Mouse (Mus musculus): ENCODE measurements around the gene Mob1b.

The Mob1b gene

DNA sequence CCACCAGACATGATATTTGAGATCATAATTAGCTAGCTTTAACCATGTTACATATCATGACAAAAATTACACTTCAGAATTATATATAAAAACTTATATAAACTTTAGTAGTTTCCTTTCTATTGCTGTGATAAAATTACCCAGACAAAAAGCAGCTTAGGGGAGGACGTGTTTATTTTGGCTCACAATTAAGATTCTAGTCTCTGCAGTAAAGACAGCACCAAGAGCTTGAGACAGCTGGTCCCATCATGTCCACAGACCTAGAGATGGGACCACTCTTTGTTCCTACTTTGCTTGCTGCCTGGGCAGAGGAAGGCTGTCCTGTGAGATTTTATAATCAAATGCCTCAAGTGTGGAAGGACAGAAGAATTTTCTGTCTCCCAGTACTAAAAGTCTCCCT lies 64.4 kb downstream of the Mob1b start:
- no peak for DNase-seq

DNA sequence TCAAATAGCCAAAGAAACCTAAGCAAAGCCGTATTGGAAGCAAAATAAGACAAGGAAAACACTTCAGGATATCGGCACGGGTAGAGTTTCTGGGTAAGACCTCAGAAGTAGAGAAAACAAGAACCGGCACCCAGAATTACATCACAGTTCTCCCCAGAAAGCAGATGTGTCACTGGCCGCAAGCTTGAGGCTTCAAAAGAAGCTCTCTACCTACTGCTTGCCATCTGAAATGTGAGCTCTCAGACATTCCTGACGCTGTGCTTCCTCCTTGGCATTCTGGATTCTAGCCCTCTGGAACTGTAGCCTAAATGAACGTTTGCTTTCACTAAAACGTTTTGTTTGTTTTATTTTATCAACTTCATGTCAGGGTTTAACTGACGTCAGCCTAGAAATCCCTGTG lies 70.0 kb downstream of the Mob1b start:
- no peak for DNase-seq

DNA sequence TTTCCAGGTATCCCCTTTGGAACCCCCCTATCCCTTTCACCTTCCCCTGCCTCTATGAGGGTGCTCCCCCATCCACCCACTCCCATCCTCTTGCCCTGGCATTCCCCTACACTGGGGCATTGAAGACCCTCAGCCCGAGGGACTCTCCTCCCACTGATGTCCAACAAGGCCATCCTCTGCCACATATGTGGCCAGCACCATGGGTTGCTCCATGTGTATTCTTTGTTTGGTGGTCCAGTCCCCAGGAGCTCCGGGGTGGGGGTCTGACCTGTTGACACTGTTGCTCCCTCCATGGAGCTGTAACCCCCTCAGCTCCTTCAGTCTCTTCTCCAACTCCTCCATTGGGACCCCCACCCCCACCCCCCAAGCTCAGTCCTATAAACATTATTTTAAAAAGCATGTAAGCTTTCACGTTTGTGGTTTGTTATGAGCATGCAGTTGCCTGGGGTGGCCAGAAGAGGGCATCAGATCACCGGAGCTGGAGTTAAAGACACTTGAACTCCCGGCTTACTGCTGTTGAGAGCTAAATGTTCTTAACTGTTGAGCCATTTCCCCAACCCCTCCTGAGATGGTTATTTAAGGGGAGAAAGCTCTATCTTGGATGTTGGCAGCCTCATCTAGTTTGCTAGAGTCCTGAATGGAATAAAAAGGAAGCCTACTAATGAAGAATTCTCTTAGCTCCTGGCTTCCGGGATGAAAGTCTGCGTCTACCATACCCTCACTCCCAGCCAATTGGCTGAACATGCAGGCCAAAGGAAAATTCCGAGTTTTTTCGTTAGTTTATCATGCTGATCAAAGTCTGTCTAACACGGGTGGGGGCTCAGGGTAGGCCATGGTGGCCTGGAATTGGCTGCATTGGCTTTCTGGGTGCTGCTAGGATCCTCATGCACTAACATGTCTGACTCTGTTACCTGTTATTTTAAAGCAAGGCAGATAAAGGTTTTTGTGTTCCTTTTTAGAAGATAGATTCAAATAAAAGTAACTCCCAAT lies 70.9 kb downstream of the Mob1b start:
- peak; percentile 39 to 71 for DNase-seq

DNA sequence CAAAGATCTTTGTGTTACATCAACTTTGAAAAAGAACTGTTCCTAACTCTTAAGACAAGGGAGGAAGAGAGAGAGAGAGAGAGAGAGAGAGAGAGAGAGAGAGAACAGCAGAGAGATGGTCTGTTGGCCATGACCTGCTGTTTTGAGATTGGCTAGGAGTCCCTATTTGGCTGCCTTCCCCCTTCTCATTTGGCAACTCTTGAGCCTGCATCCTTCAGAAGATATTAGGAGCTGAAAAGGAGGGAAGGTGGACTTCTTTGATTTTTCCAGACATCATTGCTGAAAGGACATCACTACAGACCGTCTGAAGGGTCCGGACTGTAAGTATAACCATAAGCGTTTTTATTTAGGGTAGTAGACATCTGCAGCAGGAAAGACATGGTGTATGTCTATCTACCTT lies 73.0 kb downstream of the Mob1b start:
- DNase-seq = no peak

DNA sequence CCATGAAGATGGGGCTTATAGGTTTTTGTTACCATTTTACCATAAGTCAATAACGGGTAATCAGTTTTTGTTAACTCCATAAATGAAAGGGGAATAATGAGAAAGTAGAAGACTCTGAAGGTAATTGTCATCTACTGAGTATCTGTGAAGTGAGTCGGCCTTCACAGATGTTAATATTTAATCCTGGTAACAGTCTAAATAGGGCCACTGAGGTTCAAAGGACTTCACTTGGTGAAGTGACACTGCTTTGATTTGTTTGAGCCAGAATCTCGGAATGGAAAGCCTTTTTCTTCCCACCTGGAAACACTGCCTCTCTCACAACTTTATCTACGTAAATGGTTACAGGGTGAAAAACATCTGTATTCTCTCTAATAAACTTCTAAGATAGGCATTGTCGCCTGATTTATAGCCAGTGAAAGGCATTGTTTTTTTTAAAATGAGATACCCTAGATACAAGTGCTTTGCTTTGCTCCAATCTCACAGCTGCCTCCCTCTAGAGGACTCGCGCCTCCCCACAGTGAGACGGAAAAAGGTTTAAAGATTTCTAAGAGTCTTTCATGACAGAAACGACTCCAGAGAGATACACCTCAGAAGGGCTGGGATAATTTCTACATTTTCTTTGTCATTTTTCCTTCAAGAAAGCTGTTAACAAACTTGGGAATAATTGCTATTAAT lies 75.4 kb downstream of the Mob1b start:
- peak in 1 of 2 experiments; percentile 16 for DNase-seq

DNA sequence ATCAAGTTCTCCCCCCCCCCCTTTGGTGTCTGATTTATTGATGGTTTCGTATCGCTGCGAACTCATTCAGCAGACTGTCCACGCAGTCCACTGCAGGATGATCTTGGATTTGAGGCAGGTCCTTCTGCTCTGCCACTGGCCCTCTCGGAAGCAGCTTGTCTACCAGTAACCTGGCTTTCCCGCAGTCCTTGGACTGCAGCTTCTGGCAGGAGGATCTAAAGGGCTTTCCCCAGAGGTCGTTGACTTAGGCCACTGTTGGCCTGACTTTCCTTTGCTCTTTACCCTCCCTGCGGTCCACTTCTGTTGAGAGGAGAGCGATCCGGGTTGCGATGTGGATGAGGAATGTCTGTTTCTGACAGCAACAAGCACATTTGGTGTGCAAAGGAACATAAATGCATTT lies 75.9 kb downstream of the Mob1b start:
- DNase-seq = peak; percentile 69 to 76

DNA sequence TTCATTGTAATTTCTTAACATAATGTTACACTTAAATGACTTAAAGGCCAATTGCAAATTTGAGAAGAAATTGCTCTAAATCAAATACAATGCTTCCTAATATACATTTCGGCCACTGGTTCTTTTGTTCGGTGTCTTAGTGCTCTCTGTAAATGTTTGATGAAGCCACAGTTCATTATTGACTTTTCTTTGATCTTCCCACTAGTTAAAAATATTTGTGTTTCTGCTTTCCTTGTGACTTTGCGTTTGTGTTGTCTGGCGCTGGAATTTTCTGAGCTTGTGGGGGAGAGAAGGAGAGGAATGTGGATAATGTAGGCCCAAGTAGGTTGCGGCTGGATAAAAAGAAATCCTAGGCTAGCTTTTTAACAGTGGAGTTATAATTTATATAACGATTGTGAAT lies 76.5 kb downstream of the Mob1b start:
- DNase-seq = peak; percentile 26 to 45

DNA sequence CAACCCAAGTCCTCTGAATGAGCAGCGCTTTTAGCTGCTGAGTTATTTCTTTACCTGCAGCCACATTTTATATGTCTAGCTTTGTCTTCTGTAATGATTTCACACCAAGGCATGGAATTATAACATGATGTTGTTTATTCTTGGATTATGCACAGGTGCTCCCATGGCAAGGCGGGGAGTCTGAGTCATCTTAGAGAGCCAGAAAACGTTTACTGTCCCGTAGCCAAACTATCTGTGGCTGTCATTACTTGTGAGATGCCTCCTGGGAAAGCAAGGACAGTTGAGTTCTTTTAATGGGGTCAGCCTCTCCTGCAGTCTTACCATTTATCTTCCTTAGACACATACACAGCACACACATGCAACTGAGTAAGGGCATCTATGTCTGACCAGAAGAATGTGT lies 85.0 kb downstream of the Mob1b start:
- DNase-seq = no peak

DNA sequence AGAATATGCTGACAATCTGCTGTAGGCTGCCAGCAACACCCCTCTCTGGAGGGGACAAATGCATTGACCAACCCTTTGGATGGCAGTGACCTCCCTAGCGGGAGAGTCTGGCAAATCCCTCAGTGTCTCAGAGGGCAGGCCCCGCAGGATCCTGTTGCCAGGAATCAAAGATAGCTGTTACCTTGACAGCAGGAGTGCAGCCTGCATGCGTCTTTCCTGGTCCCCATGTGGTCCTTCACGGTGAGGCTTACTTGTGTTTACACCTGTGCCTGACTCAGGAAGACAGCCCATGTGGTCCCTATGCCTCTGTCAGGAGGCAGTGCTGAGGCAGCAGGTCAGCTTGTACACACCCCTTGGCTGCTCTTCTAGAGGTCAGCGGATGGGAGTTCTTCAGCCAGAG lies 85.6 kb downstream of the Mob1b start:
- no peak for DNase-seq

DNA sequence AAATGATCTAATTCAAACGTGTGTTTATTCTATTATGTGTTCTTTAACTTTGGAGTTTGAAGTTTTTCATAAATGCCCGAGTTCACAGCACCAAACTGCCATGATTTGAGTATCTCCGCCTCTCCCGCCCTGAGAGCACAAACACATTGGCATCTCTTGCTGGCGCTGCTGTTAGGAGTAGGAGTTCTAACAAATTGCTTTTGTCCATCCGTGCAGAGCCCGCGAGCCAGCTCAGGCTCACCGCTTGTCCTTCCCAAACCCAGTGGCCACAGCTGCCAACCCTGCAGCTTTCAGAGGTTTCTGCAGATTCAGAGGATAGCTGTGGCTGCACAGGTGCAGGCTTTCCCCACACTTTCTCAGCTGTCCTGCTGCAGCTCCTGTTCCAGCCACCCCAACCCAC lies 86.7 kb downstream of the Mob1b start:
- no peak for DNase-seq

DNA sequence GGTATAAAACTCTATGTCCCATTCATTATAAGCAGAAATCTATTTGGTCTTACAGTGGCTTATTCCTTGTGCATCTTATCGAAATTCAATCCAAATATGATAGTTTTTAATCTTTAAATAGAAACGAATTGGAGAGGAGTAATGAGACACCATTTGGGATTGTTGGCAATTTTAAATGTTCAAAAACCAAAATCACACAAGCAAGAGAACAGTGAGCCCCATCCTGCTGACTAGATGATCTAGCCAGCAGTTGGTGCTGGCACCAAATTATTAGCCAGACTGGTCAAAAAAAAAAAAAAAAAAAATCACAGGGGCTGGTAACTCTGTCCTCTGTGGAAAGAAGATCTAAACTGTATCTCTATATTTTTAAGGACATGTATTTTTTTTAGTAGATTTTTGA lies 92.5 kb downstream of the Mob1b start:
- no peak for DNase-seq

Data from kidney, postnatal 36 days (tissue).